Mouse (Mus musculus) urinary bladder, adult 2 months (tissue): ENCODE data around the gene Serpinb6b. TPM values are rescaled to one million over a fixed set of nuclear protein-coding genes. Genes with fewer than 3 reads are reported as not detected.

Experiments
- DNase-seq: peaks from one replicate; pipeline ENCODE4 v3.0.0; 2022; ENCODE audit warnings: low spot score
- polyA plus RNA-seq: library from polyadenylated mRNA; depleted of rRNA; stranded (reverse); fragments of >200 nt; gene quantifications from 2 replicates; pipeline ENCODE4 v1.2.3, GENCODE M21; 2012

Gene Serpinb6b
- polyA plus RNA-seq, 1 experiment: 22.1 TPM

- DNase-seq: no peak
Observed at GRCm38 (mm10) chr13:32974889-32975460, 10.0 kb downstream of the Serpinb6b start.

GRCm38 (mm10) chr13:32975710-32976109, 10.7 kb downstream of the Serpinb6b start:
- DNase-seq: no peak

DNA sequence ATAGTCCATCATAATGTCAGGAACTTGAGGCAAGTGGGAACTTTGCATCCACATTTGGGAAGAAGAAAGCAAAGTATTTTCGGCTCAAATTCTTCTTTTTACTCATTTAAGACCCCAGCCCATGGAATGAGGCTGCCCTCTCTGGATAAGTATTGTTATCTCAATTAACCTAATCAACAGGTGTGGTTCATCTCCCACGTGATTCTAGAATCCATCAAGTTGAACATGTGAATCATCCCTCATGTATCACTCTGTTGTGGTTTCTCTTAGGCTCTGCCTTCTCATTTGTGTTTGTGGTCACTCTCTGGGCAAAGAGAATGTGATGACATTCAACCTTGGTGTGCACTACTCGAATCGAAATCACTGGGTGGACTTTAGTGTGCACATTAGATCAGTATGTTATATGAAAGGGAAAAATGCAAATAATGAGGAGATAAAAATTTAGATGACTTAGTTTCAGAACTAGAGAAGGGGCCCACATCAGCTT, 17.6 kb downstream of the Serpinb6b start:
- DNase-seq: no peak

DNA sequence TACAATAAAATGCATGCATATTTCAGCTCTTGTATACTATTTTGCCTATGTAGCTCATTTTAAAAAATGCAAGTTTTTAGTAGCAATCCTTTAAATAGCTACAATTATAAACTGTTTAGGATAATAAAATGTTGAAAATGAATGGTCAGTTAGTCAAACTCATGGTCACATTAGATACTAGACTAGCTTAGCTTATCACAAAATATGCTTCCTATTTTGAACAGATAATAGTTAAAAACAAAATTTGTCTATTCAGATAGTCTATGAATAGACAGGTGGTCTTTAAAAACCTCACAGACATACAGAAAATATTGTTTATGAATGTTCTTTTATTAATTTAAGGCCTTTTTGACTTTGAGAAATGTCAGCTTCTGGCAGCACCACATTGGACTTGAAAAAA, 21.2 kb downstream of the Serpinb6b start:
- no peak for DNase-seq

- DNase-seq: no peak
Observed at GRCm38 (mm10) chr13:32993152-32993893, 28.3 kb downstream of the Serpinb6b start.

GRCm38 (mm10) chr13:32993894-32994242, 28.9 kb downstream of the Serpinb6b start:
- no peak for DNase-seq

GRCm38 (mm10) chr13:32995051-32995450, 30.0 kb downstream of the Serpinb6b start:
- DNase-seq: no peak

DNA sequence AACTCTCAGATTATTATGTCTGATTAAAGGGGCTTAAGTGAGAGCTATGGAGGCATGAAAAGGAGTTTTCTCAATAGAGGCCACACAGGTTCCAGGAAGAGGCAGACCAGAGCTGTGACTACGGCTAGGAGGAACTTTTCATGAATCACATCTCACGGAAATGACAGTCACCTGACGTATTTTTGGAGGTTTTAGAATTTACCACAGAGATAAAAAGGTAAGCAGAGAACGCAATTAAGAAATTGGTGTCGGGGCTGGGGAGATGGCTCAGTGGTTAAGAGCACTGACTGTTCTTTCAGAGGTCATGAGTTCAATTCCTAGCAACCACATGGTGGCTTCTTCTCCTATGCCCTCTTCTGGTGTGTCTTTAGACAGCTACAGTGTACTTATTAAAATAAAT, 36.3 kb downstream of the Serpinb6b start:
- DNase-seq: no peak

DNA sequence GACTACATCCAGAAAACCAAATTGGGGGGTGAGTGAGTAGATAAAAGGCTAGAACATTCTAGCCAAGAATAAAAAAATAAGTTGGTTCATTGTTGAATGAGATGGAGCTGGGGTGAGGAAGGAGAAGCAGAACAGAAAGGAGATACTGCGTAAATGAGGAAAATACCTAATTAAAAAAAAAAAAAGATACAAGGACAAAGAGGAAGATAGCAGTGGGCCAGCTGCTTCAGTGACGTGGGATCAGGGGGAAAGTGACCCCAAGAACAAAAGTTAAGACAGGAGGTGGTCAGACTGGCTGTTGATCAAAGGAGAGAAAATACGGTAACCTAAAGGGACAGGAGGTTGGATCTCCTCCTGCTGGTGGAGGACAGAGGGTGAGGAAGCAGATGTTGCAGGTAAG, 37.9 kb downstream of the Serpinb6b start, which contains the start of gene Serpinb9:
Serpinb9 (plus strand) TSS at position 301 of the 400 bp plus-strand sequence.
- DNase-seq: no peak

GRCm38 (mm10) chr13:33003523-33004413, 38.8 kb downstream of the Serpinb6b start:
- no peak for DNase-seq

- DNase-seq: peak; percentile 75
Observed at GRCm38 (mm10) chr13:33004414-33005105, 39.6 kb downstream of the Serpinb6b start.

DNA sequence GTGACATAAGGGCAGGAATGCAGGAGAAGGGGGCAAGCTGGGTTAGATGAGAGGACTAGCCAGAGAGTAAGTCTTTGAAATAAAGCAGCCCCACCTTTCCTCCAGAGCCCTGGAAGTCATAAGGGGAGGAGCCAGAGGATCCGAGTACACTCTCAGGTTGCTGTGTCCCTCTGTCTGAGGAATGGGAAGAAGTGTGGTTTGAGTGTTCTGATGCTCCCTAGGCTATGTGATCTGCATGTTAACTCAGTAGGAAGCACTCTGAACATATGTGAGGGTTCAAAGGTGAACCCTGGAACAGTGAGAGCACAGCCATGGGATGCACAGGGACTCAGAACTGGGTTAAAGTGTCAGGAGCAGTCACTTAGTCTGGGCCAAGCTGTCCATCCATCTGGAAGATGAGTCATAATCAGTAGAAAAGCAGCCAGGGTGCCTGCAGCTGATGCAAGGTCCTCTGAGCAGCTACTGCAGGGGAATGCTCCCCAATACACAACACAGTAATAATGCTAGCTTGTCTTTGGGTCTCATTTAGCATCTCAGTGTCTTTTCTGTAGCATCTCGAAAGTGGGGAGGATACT, 40.6 kb downstream of the Serpinb6b start:
- DNase-seq: no peak

GRCm38 (mm10) chr13:33006555-33006954, 41.5 kb downstream of the Serpinb6b start:
- DNase-seq: no peak

GRCm38 (mm10) chr13:33012395-33012794, 47.4 kb downstream of the Serpinb6b start:
- no peak for DNase-seq

DNA sequence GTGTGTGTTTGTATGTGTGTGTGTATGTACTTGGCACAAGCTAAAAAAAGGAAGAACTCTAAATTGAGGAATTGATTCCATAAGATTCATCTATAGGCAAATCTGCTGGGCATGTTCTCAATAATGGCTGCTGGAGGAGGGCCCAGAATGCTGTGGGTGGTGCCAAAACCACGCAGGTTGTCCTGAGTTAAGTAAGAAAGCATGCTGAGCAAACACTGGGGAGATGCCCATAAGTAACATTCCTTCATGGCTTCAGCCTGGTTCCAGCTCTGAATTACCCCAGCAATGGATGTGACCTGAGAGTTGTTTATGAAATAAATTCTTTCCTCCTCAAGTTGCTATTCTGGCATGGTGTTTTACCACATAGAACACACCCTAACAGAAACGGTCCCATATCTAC, 48.3 kb downstream of the Serpinb6b start:
- DNase-seq: no peak

- DNase-seq: no peak
Observed at GRCm38 (mm10) chr13:33022371-33022770, 57.4 kb downstream of the Serpinb6b start.

DNA sequence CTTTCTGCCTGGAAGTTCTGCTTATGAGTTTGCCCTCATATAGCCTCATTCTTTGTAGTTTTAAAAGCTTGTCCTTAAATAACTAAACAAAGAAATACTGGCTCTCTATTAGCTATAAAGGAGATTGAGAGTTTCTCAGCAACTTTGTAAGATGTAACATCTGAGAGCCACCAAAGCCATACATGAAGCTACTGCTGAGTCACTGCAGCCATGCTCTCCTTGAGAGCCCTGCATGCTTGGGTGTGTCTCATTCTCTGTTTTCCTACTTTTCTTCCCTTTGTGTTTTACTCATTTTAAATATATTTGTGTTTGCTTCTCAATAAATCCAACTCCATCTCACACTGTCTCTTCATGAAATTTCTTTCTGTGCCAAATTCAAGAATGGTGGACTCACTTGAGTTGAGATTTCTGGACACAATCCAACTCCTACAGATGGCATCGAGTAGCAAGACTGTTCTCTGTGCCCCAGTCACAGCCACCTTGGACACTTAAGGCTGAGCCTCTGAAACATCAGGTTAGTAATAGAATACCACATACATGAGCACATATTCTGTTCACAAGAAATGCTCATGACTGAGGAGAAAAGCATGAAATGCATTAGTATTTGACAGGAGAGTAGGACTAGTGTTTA, 61.5 kb downstream of the Serpinb6b start:
- DNase-seq: no peak

GRCm38 (mm10) chr13:33027244-33027643, 62.2 kb downstream of the Serpinb6b start, which contains the start of gene Serpinb9b:
Gene Serpinb9b, plus strand, starts transcription at chr13:33027416.
- no peak for DNase-seq

GRCm38 (mm10) chr13:33028146-33028545, 63.1 kb downstream of the Serpinb6b start:
- DNase-seq: no peak

- DNase-seq: no peak
Observed at GRCm38 (mm10) chr13:33028550-33028949, 63.5 kb downstream of the Serpinb6b start.
